Mouse (Mus musculus) lung, postnatal 25 days (tissue): ENCODE results near the gene Aktip.

Experiments used
- DNase-seq: peaks from one replicate; pipeline ENCODE4 v3.0.0; 2022; ENCODE audit warnings: low spot score

Aktip gene

DNA sequence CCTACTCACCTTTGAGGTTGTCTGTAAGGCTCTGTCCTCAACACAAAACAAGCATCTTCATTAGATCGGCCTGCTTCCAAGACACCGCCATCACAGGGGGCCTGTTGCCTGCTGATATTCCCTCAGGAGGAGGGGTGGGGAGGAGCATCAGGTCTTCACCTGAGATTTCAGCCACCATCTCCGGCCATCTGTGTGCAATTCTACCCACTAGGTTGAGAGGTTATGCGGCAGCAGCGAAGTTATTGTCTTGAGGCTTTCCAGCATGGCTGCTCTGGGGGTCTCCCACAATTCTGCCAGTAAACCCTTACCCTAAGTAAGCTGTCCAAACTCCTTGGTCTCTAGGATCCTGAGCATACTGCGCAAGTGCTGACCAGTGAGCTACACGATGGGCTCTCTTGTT, at the start of gene Aktip:
Gene Aktip, minus strand, starts transcription at position 101 of the 400 bp plus-strand sequence.
- no peak for DNase-seq

DNA sequence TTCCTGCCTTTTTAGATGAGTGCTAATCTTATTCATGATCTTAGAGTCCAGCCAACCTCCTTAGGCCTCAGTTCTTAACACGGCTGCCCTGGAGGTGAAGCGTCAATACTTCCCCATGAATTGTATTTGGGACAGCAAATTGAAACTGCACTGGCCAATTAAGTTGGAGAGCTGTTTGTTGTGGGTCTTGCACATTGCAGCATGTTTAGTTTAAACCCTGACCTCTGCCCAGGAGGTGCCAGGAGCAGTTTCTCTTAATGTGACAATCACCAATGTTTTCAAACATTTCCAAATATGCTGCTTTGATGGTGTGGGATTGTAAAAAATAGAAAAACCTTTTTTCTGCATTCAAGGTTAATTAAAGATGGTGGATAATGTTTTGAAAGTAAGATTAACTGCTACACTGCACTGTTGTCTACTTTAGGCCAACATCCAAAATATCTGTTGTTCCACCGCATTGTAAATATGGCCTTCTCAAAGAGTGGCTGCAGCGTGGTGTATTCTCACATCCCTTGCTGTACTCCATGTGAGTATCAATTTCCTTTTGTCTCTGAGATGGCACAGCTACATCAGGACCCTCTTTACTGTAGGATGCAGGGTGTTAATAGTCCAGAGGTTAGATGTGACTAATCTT, 46.2 kb upstream of the Aktip start:
- no peak for DNase-seq

DNA sequence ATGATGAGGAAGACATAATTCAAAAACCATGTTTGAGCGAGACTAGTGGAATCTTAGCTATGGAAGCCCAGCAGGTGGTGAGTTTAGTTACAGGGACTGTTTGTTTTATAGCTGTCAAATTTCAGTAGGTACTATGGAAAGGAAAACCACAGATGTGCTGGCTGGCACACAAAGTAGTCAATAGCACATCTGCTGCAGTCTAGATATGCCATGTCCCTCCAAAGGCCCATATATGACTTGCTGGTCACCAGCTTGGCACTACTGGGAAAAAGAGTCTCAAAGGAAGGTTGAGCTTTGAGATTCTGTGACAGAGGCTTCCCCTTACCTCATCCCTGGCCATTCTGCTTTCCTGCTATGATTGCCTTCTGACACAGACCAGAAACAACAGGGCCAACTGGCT, 42.9 kb upstream of the Aktip start:
- no peak for DNase-seq

DNA sequence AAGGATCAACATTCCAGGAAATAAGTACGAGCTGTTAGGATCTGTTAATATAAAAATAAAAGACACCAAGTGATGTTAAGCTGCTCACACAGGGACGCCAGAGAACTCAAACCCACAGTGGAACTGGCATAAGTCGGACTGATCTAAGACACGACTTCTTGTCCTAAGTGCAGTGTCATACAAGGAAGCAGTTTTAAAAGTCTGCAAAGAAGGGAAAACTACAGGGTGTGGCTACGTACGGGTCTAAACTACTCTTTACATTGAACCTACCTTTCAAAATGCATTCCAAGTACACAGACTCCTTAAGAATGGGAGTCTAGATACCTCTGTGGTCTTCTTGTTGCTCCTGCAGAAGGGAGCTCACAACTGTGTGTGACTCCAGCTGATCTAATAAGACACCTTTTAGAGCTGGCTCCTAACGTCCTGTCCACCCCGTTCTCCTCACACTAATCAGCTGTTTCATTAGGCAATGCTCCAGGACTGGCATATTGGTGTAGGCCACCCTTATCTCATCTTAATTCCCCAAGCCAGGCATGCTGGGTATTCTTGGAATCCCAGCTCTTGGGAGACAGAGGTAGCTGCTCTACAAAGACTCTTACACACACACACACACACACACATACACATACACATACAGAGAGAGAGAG, 42.2 kb upstream of the Aktip start:
- DNase-seq: no peak

DNA sequence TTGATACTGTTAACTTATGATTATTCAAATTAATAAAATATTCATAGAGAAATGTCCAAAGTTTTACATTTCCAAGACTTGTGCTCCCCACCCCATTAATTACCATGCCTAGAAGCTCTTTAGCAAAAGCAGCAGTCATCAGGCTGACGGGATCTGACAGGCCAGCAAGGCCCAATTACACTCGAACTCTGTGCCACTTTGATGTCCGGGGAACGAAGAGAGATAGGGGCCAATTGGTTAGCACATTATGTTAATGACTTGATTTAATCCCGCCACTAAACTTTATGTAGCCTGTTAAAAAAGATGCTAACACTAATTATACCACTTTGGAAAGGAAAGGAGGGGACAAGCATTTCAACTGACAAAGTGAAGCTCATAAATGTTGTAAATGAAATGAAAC, 41.6 kb upstream of the Aktip start:
- no peak for DNase-seq

DNA sequence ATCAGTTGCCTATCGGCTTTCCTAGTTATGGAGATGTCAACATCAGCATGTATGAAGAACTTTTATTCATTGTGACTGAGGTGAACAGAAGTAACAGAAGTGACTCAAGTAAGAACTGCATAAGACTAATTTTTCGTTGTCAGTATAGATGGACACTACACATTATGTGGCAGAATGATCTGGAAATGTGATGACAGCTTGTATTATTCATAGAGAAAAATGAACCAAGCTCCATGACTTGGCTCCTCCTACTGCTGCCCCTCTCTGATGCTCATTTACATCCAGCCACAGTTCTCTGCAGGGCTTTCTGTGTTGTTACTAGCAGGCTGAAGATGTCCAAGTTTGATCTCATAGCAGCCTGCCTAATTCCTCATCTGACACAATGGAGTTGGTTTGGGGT, 37.4 kb upstream of the Aktip start:
- DNase-seq: no peak

DNA sequence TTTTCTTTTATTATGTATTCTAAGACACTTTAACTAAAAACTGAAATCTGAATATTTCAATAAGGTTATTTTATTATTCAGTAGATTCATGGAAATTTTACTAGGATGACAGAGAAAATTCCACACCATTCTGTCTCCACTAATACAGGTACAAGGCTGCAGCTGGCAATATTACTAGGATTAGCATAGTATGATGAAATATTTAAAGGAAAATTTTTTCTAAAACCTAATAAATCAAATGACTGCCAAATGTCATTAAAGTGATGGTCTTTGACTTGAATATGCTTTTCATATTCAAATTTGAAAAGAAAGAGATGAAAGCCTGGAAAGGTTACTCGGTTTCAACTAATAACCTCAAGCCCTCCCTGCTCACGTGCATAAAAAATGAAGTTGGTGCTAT, 34.3 kb upstream of the Aktip start:
- no peak for DNase-seq

DNA sequence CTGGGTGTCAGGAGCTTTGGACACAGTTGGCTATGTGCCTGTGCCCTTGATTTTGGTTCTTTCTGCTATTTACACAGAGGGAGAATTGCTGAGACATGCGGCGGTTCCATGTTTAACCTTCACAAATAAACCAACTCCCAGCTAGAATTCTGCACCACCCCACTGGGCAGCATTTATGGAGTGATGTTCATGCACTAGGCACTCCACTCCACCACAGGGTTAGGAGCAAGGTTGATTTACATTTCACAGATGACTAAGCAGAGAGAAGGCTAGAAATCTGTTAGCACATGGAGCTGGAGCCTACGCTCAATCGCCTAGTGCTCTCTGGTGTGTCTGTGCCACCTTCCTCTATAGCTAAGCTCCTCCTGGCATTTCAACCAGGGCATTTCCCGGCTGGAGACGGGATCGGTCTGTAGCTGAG, 27.7 kb upstream of the Aktip start:
- no peak for DNase-seq

DNA sequence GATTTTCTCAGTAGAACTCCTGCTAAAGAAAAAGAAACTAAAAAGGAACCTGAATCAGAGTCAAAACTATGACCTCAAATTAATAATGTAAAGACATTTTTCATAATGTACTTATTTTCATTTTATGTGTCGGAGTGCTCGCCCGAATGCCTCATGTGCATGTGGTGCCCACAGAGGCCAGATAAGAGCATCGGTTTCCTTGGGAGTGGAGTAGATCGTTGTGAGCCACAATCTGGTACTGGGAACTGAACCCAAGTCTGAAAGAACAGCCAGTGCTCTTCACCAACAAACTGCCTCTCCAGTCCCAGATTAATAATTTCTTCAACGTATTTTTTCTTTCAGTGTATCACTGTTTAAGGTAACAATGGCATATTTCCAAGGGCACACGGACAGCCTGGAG, 24.5 kb upstream of the Aktip start:
- no peak for DNase-seq

DNA sequence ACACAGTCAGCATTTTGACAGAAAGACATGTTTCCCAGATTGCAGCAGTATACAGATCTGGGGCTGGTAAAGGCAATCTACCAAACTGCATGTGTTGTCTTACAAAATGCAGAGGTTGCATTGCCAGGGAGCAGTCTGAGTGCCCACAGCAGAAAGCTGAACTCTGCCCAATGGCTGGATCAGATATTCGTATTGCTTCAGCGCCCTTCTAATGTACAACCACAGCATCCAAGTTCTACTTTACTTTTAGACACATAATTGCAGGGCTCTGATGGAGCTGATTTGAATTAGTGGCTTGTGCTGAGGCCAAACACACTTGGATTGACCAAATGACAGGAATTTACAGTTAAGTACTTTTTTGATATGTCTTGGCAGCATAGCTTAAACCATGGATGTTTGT, 22.1 kb upstream of the Aktip start:
- no peak for DNase-seq

DNA sequence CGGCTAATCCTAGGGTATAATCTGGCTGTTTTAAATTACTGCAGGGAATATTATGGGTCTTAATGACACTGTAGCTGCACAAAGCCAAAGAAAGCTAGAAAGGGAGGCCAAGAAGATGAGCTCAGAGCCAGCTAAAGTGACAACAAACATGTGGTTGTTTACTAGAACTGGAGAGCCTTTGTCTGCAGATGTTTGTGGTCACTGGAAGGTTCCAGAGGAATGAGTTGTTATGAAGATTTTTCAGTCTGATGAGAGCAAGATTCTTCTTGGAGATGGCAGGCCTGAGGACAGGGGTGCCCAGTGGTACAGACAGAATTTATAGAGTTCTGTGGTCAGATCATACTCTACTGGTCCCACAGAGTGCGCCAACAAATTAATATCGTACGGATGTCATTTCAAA, 18.5 kb upstream of the Aktip start:
- no peak for DNase-seq

DNA sequence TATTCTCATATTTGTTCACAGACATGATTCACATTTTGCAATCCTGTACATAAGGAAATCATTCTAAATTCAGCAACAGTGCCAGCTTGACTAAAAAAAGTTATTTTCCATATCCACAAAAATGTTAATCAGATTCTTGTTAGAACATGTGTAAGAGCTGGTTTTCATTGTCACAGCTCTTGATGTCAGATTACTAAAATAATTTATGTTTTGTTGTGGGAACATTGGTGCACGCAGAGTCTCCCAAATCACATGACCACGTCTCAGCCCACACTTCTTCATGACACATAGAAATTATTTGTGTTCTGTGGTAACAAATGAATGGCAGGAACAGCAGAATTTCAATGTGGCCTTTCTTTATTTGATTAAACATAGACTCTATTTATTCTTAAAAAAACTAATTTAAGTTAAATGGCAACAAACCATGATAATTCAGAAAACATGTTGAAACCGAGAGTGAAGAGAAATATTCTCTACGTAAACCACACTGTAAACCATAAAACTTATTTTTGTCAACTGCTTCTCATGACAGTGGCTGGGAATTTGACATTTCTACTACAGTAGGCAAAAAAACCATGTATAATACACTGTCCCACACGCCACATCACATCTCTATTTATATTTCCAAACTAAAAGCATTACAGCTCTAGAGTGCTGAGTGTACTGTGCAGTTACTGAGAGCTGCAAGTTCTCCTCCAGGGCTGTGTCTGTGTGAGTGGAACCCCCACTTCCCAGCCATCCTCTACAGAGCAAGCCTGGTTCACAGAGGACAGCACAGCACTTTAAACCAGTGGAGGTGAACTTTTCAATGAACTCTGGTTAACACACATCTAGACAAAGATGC, 17.5 kb upstream of the Aktip start:
- no peak for DNase-seq

DNA sequence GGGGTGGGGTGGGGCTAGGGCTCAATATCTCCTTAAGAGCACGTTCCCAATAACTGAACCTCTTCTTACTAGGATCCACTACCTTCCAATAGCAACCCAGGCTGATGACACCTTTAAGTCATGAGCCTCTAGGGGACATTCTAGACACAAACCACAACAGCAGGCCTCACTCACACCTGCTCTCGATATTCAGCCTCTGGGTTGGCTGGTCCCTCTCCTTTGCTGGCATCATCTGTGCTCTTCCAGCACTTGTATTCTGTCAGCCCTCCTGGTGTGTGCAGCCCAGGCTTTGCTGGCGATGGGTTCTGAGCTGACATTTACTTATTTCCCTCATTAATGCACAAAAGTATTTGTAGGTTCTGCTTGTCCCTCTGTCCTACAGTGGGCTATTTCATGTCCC, 14.5 kb upstream of the Aktip start:
- no peak for DNase-seq

DNA sequence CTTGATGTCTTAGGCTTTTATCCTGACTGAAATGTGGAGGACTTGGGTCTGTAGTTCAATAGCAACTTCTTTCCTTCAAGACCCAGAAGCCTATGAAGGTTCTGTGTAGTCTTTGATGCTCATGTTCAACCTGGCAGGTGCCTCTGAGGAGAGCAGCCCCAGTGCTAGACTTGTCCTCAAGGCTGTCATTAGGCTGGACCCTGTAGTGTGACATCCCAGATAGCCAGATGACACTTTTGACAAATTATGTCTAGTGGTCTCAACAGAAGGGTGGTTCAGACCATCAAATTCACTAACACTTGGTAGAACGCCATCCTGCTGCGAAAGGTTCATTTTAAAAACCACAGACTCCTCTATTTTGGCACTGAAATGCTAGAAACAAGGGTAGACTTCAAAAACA, 13.2 kb upstream of the Aktip start:
- no peak for DNase-seq

DNA sequence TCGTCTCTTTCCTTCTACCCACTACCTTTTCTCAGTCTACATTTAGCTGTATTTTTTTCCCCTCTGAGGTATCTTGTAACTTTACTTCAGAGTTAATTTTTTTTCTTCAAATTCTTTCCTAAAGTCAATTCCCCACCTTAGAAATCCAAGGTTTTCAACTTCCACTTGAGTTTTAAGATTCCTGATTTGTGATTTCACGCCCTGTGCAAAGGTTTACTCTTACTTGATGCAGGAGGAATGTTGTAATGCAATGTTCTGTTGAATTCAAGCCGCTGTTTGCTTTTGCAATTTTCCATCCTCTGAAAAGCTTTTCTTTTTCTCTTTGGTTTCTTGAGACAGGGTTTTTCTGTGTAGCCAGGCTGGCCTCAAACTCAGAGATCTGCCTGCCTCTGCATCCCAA, 9.9 kb upstream of the Aktip start:
- DNase-seq: peak; percentile 31

DNA sequence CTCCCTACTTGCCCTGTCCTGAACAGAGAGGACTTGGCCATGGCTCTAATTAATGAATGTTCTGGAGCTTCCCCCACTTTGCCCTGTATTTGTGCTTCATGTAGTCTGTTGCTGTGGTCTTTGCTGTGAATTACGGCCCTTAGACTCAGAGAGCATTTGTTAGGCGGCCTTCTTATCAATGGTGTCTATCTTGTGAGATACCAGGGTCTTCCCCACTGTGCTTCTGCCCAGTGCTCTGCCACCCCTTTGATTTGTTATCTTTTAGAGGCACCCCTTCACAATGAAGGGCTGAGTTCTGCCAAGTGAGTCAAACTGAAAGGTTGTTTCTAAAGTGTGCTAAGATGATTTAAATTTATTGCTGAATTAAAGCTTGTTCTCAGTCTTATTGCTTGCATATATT, 7.9 kb upstream of the Aktip start:
- DNase-seq: no peak

DNA sequence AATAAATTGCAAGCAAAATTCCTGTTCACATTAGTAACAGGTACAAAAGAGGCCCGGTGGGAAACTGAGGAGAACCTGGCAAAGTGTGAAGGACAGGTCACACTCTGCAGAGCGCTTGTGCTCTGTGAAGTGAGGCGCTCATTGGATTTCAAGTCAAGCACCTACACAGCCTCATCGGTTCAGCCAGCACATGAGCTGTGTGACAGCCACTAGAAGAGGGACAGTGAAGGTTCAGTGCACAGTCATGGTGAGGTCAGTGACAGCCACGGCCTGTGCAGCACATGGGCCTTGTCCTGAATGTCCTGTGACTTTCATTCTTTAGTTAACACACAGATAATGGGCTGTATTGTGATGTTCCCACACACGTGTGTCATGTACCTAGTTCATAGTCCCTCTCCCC, 6.1 kb upstream of the Aktip start:
- no peak for DNase-seq

DNA sequence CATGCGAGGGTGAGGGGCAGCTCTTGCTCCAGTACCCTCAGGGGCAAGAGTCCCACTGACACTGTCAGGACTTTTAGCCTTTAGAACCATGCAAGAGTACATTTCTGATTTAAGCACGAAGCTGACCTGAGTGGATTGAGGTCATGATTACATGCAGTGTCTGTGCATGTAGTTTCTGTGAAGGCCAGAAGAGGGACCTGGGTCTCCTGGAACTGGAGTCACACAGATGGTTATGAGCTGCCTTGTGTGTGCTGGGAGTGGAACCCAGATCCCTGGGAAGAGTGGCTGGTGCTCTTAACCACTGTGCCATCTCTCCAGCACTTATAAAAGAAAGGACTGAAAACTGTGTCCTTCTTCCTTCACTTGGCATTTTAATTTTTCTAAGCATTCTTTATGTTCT, 1.4 kb upstream of the Aktip start:
- no peak for DNase-seq

DNA sequence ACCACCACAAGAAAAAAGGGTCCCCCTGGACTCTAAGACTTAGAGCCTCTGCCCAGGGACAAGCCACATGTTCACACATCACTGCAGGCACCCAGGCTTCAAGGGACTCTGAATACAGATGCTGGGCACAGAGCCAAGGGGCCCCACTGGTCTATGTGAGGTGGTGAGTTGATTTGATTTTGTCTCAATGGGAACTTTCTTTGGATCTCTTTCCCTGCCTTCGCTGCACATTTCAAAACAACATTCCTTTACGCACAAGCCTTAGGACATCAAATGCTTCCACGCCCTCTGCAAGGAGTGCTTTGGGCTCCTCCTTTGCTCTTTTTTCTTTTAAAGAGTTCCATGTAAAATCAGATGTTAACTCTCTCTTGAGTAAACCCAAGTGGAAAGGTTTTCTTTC, 1.7 kb downstream of the Aktip start:
- DNase-seq: no peak

DNA sequence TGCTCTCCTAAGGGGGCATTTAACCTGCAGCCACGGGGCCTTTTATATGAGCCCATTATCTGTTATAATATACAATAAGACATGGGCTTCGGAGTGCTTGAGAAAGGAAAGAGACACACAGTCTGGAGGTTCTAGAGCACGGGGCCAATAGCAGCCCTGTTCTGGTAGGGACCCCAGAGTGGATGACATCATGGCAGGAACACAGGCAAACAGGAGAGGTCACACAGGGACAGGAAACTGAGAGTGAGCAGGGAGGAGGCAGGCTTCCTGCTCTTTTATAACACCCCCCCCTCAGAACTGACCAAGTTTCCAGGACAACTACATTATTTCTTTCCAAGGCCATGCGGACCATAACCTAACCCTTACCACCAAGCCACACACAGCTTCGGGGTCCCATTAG, 2.5 kb downstream of the Aktip start:
- DNase-seq: peak; percentile 10

DNA sequence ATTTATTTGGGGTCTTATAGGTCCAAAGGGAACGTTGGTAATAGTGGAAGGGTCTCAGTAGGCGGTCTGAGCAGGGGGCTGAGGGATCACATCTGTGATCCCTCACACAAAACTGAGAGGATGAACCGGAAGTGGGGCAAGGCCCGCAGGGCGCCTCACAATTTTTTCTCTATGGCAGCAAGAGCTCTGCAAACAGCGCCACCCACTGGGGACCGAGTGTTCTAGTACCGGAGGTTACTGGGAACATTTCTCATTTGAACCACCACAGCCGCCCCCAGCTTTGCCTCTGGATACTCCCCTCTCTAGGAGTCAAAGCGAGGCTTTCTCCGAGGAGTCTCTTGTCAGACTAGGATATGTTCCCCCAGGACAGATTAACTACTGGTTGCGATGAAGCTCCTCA, 3.1 kb downstream of the Aktip start:
- no peak for DNase-seq

DNA sequence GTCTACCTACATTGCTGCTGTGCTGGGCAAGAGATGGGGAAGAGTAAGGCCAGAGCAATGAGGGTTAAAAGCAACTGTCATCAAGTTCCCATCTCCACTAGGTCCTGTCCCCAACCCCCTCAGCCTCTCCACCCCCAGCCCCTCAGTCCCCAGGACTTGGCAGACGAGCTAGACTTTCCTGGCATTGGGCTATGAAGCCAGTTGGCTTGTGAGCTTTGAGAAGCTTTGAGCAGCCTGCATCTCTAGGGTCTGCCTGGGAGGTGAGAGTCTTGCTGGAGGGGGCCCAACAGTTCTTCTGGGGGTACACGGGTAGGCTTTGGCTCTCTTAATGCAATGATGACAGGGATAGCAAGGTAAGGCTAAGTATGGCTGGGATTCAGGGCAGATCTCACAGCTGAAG, 5.7 kb downstream of the Aktip start:
- no peak for DNase-seq

DNA sequence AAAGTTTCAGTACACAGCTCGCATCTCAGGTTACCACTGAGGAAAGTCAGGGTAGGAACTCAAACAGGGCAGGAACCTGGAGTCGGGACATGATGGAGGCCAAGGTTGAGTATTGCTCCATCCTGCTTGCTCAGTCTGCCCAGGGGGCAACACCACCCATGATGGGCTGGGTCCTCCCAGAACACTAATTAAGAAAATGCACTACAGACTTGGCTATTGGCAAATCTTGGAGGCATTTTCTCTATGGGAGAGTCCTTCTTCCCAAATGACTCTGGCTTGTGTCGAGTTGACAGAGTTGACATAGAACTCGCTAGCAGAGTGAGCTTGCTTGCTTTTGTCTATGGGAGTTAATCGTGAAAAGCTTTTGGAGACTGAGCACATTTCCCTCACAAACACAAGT, 6.8 kb downstream of the Aktip start:
- DNase-seq: no peak
